Mouse (Mus musculus) heart, adult 2 months (tissue): ENCODE data around the gene Sdsl.

Experiments
- CTCF ChIP-seq: fragments of 200-600 bp; IDR thresholded peaks from 2 replicates; pipeline ENCODE4 v1.8.1; 2022; ENCODE audit warnings: antibody characterized with exemption, mild to moderate bottlenecking, moderate library complexity
- EP300 ChIP-seq: fragments of 200-500 bp; IDR thresholded peaks from 2 replicates; pipeline ENCODE4 v1.6.1; 2011; ENCODE audit warnings: low read depth, low read length, control low read depth; ENCODE audit not compliant: insufficient read depth
- POLR2A ChIP-seq: fragments of 200-500 bp; IDR thresholded peaks from 2 replicates; pipeline ENCODE4 v1.6.1; 2011; ENCODE audit warnings: mild to moderate bottlenecking, low read depth, low read length, control low read depth; ENCODE audit not compliant: insufficient read depth

DNA sequence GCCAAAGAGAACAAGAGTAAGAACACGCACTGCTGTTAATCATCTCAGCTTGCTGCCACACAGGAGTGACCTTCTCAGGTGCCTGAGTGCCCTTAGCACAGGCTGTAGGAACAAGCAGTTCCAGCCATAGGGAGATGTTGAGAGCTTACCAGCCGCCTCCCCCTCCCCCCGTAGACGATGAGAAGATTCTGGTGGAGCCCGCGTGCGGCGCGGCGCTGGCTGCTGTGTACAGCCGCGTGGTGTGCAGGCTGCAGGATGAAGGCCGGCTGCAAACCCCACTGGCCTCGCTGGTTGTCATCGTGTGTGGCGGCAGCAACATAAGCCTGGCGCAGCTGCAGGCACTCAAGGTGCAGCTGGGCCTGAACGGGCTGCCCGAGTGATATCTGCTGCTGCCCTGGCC, 10.8 kb upstream of the Sdsl start:
- TF ChIP-seq POLR2A = no peak
- no peak for TF ChIP-seq CTCF
- no peak for TF ChIP-seq EP300
